Mouse (Mus musculus) hindbrain, embryonic 15.5 days (tissue): Measurements from ENCODE around the gene Lamb3. TPM values are rescaled to one million over a fixed set of nuclear protein-coding genes. Genes with fewer than 3 reads are reported as not detected.
"Not testable (repeated sequence)": the region's sequence is repeated elsewhere in the genome, so short reads cannot be mapped to it uniquely, and the experiment has no call there.

ENCODE experiments used
- ATAC-seq: fragments of 200-750 bp; cut with Nextera tagmentation; 2 replicates; pipeline ENCODE4 v1.8.0; 2017; ENCODE audit warnings: low read depth, moderate number of reproducible peaks, moderate TSS enrichment; ENCODE audit not compliant: low FRiP score
- H3K27ac ChIP-seq: fragments of 300-500 bp; sonication (generic); replicated peaks from 2 replicates; pipeline ENCODE4 v1.5.1; 2015; ENCODE audit warnings: mild to moderate bottlenecking, inconsistent platforms
- H3K27me3 ChIP-seq: fragments of 300-500 bp; sonication (generic); 2 replicates; pipeline ENCODE4 v1.6.1; 2015; ENCODE audit warnings: control low read depth, inconsistent platforms
- H3K36me3 ChIP-seq: fragments of 300-500 bp; sonication (generic); 2 replicates; pipeline ENCODE4 v1.6.1; 2015; ENCODE audit warnings: control low read depth, inconsistent platforms
- H3K4me1 ChIP-seq: fragments of 300-500 bp; sonication (generic); replicated peaks from 2 replicates; pipeline ENCODE4 v1.6.1; 2015; ENCODE audit warnings: control low read depth, inconsistent platforms
- H3K4me2 ChIP-seq: fragments of 300-500 bp; sonication (generic); 2 replicates; pipeline ENCODE4 v1.6.1; 2015; ENCODE audit warnings: moderate library complexity, mild to moderate bottlenecking, inconsistent platforms
- H3K4me3 ChIP-seq: fragments of 300-500 bp; sonication (generic); 2 replicates; pipeline ENCODE4 v1.5.1; 2015; ENCODE audit warnings: mild to moderate bottlenecking, inconsistent platforms
- H3K9ac ChIP-seq: fragments of 300-500 bp; sonication (generic); 2 replicates; pipeline ENCODE4 v1.6.1; 2015; ENCODE audit warnings: inconsistent platforms
- H3K9me3 ChIP-seq: fragments of 300-500 bp; sonication (generic); 2 replicates; pipeline ENCODE4 v1.6.1; 2016; ENCODE audit warnings: control low read depth, inconsistent platforms
- WGBS: fragments of 180-500 bp; shearing (Covaris S2); methylation state at CpG from one replicate; pipeline ENCODE4 v1.1.7; 2015; 5-methylcytosine and 5-hydroxymethylcytosine counted together
- polyA plus RNA-seq: library from polyadenylated mRNA; unstranded; fragments of >200 nt; fragmentation: Nextera tagmentation; extraction: Ambion mirVana; gene quantifications from 2 replicates; pipeline ENCODE4 v1.2.1, GENCODE M21; 2015

The Lamb3 gene
- polyA plus RNA-seq, 1 experiment from 2014 or later = 0.54 TPM

GRCm38 (mm10) chr1:193234130-193234645 lies 26.7 kb downstream of the Lamb3 start:
- no peaks in the 10 kb centered on the region for H3K36me3 ChIP-seq
- no peak overlapping the region for H3K4me3 ChIP-seq
- no peaks in the 10 kb centered on the region for H3K9me3 ChIP-seq
- no peak for ATAC-seq
- WGBS = 95% methylated on average over 2 of the region's 2 CpGs
- no peak overlapping the region for H3K27ac ChIP-seq
- no peaks in the 10 kb centered on the region for H3K27me3 ChIP-seq
- no peak overlapping the region for H3K9ac ChIP-seq
- no peak overlapping the region for H3K4me2 ChIP-seq
- no peaks in the 10 kb centered on the region for H3K4me1 ChIP-seq

DNA sequence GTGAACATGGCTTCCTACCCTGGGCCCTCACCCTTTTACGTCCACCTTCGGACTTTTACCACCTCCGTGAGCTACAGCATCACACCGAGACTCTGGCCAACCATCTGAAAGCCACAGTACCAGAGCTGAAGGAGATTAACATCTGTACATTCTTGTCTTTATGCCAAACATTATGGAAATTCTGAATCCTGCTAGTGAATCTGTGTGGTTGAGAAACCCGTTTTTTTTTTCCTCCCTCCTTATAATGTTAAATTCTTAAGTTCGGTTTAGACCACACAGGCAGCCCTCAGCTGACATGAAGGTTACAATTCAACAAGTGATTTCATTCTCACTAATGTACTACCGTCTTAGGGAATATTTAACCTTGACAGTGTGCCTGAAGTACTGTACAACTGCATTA lies 27.4 kb downstream of the Lamb3 start:
- no peaks in the 10 kb centered on the region for H3K27me3 ChIP-seq
- WGBS = 92% methylated on average over 7 of the region's 7 CpGs

GRCm38 (mm10) chr1:193238426-193238825 lies 30.9 kb downstream of the Lamb3 start:
- Histone ChIP-seq H3K27ac (no peak overlapping the region), H3K4me1 (no peaks in the 10 kb centered on the region), H3K9ac (no peak overlapping the region), H3K36me3 (no peaks in the 10 kb centered on the region), H3K4me3 (no peak overlapping the region), H3K4me2 (no peak overlapping the region), H3K9me3 (no peaks in the 10 kb centered on the region), H3K27me3 (no peaks in the 10 kb centered on the region)
- no peak for ATAC-seq
- WGBS = 34% methylated on average over 4 of the region's 4 CpGs

More for the DNA sequence above, 27.4 kb downstream of the Lamb3 start:
- no peak overlapping the region for H3K4me3 ChIP-seq
- H3K27ac ChIP-seq = no peak overlapping the region
- H3K9me3 ChIP-seq = no peaks in the 10 kb centered on the region
- no peak overlapping the region for H3K4me2 ChIP-seq
- ATAC-seq = no peak
- no peak overlapping the region for H3K9ac ChIP-seq
- H3K36me3 ChIP-seq = no peaks in the 10 kb centered on the region
- no peaks in the 10 kb centered on the region for H3K4me1 ChIP-seq

- Histone ChIP-seq H3K4me1 (no peaks in the 10 kb centered on the region), H3K9me3 (no peaks in the 10 kb centered on the region), H3K4me2 (no peak overlapping the region), H3K36me3 (no peaks in the 10 kb centered on the region), H3K9ac (no peak overlapping the region), H3K27ac (no peak overlapping the region), H3K4me3 (no peak overlapping the region), H3K27me3 (no peaks in the 10 kb centered on the region)
- ATAC-seq = no peak
- WGBS = 93% methylated on average over 4 of the region's 4 CpGs
Measured at GRCm38 (mm10) chr1:193241436-193241835, 33.9 kb downstream of the Lamb3 start.

DNA sequence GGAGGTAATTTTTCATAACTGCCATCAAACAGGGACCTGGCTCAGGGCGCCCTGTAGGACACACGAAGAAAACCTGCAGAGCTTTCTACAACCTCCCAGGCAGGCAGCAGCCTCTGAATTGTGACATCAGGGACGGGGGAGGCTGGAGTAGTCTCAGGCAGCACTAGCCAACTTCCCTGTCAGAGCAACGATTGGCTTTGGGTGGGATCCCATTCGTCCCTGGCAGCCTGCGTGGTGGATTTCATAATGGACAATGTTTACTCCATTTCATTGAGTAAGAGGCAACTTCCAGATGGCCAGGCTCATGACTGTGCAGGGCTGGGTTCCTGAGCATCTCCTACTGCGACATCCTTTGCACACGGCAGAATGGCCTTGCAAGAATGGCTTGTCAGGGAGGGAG lies 34.7 kb downstream of the Lamb3 start:
- no peak overlapping the region for H3K27ac ChIP-seq
- no peaks in the 10 kb centered on the region for H3K27me3 ChIP-seq
- ATAC-seq = no peak
- no peaks in the 10 kb centered on the region for H3K36me3 ChIP-seq
- H3K4me3 ChIP-seq = no peak overlapping the region
- no peak overlapping the region for H3K4me2 ChIP-seq
- 75% methylated on average over 8 of the region's 8 CpGs for WGBS
- H3K9me3 ChIP-seq = no peaks in the 10 kb centered on the region
- no peak overlapping the region for H3K9ac ChIP-seq
- no peaks in the 10 kb centered on the region for H3K4me1 ChIP-seq

DNA sequence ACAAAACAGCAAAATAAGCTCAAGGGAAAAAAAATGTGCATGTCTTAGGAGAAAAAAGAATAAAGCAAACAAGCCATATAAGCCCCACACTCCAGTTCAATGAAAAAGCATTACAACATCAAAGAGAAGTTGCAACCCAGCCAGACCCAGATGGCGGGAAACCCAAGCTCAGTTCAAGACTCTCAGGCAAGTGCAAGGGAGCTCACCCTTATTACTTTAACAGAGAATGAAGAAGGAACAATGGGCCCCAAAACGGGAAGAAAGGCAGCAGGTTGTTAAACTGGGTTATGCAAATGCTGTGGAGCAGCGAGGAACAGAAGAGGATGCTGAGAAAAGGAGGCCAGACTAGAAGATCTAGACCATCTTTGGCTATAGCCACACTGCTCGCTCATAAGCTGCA lies 35.4 kb downstream of the Lamb3 start:
- 53% methylated on average over 4 of the region's 4 CpGs for WGBS
- H3K9ac ChIP-seq = no peak overlapping the region
- no peak overlapping the region for H3K4me3 ChIP-seq
- no peak overlapping the region for H3K4me2 ChIP-seq
- no peaks in the 10 kb centered on the region for H3K36me3 ChIP-seq
- H3K4me1 ChIP-seq = no peaks in the 10 kb centered on the region
- no peak for ATAC-seq
- H3K27me3 ChIP-seq = no peaks in the 10 kb centered on the region
- H3K27ac ChIP-seq = no peak overlapping the region
- no peaks in the 10 kb centered on the region for H3K9me3 ChIP-seq

GRCm38 (mm10) chr1:193243571-193244193 lies 36.2 kb downstream of the Lamb3 start:
- Histone ChIP-seq H3K27me3 (no peaks in the 10 kb centered on the region), H3K9ac (no peak overlapping the region), H3K4me2 (no peak overlapping the region), H3K4me3 (no peak overlapping the region), H3K9me3 (no peaks in the 10 kb centered on the region), H3K4me1 (no peaks in the 10 kb centered on the region), H3K36me3 (no peaks in the 10 kb centered on the region), H3K27ac (no peak overlapping the region)
- no peak for ATAC-seq
- WGBS = 47% methylated on average over 10 of the region's 10 CpGs

DNA sequence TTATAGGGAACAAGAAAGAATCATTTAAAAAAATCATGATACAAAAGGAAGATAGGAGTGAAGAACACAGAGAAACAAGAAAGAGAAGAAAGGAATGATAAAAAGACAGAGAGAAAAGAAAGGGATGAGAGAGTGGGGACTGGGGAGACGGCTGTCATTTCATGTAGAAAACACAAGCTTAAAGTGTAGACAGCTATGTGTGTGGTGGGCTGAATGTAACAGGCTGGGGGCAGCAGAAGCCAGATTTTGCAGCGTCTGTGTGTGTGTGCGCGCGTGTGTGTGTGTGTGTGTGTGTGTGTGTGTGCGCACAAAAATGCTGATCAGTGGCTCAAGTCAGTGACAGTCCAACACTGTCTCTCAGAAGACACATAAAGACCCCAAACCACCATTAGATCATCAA lies 36.7 kb downstream of the Lamb3 start:
- no peak overlapping the region for H3K4me2 ChIP-seq
- H3K36me3 ChIP-seq = no peaks in the 10 kb centered on the region
- H3K9ac ChIP-seq = no peak overlapping the region
- H3K4me3 ChIP-seq = no peak overlapping the region
- H3K9me3 ChIP-seq = no peaks in the 10 kb centered on the region
- no peak for ATAC-seq
- no peak overlapping the region for H3K27ac ChIP-seq
- 76% methylated on average over 6 of the region's 6 CpGs for WGBS
- no peaks in the 10 kb centered on the region for H3K27me3 ChIP-seq
- no peaks in the 10 kb centered on the region for H3K4me1 ChIP-seq

GRCm38 (mm10) chr1:193250026-193250425 lies 42.5 kb downstream of the Lamb3 start:
- Histone ChIP-seq H3K4me1 (no peaks in the 10 kb centered on the region), H3K27ac (no peak overlapping the region), H3K4me3 (no peak overlapping the region), H3K27me3 (no peaks in the 10 kb centered on the region), H3K9ac (no peak overlapping the region), H3K4me2 (no peak overlapping the region), H3K36me3 (no peaks in the 10 kb centered on the region), H3K9me3 (no peaks in the 10 kb centered on the region)
- WGBS = 86% methylated on average over 2 of the region's 2 CpGs
- ATAC-seq = no peak

- no peak overlapping the region for H3K4me2 ChIP-seq
- no peaks in the 10 kb centered on the region for H3K9me3 ChIP-seq
- peaks cover 5% of the 10 kb centered on the region; the same call in 1 of the 2 replicates for H3K4me1 ChIP-seq
- H3K4me3 ChIP-seq = no peak overlapping the region
- H3K36me3 ChIP-seq = no peaks in the 10 kb centered on the region
- WGBS = 86% methylated on average over 7 of the region's 7 CpGs
- H3K9ac ChIP-seq = no peak overlapping the region
- no peaks in the 10 kb centered on the region for H3K27me3 ChIP-seq
- no peak for ATAC-seq
- H3K27ac ChIP-seq = no peak overlapping the region
Measured at GRCm38 (mm10) chr1:193251386-193251785, 43.9 kb downstream of the Lamb3 start.

GRCm38 (mm10) chr1:193252616-193253015 lies 45.1 kb downstream of the Lamb3 start:
- H3K4me3 ChIP-seq = no peak overlapping the region
- no peaks in the 10 kb centered on the region for H3K36me3 ChIP-seq
- no peak for ATAC-seq
- H3K4me1 ChIP-seq = peaks cover 5% of the 10 kb centered on the region; the same call in 1 of the 2 replicates
- no peaks in the 10 kb centered on the region for H3K9me3 ChIP-seq
- no peaks in the 10 kb centered on the region for H3K27me3 ChIP-seq
- H3K9ac ChIP-seq = no peak overlapping the region
- no peak overlapping the region for H3K27ac ChIP-seq
- H3K4me2 ChIP-seq = no peak overlapping the region
- WGBS = 44% methylated on average over 5 of the region's 5 CpGs

DNA sequence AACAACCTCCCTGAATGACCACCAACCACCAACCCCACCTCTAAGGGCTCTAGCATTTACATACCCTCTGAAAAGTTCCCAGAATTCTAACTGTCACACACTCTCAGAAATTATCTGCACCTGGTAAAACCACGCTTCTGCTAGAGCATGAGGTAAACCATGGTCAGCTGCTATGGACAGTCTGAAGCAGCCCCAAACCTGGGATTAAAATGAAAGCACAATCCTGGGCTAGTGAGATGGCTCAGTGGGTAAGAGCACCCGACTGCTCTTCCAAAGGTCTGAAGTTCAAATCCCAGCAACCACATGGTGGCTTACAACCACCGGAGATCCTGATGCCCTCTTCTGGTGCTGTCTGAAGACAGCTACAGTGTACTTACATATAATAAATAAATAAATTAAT lies 46.4 kb downstream of the Lamb3 start:
- H3K27ac ChIP-seq, H3K9ac ChIP-seq, H3K9me3 ChIP-seq, H3K27me3 ChIP-seq, H3K4me1 ChIP-seq, ATAC-seq, H3K36me3 ChIP-seq, H3K4me2 ChIP-seq, H3K4me3 ChIP-seq: not testable (repeated sequence)
- 74% methylated on average over 3 of the region's 3 CpGs for WGBS

DNA sequence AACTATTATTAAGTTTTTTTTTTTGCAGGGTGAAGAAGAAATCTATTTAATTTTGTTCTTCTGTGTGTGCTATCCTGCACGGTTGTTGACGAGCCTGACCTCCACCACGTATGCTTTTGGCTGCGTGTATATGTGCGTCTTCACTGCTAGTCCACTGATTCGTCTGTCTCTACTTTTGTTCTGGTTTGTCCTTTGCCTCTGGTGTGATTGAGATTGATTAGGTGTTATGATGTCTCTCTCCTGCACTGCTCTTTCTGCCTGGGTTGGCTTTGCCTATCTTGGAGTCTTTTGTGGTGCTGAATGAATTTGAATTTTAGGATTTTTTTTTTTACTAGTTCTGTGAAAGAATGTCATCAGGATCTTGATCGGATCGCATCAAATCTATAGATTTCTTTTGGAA lies 47.5 kb downstream of the Lamb3 start:
- Histone ChIP-seq H3K27ac (no peak overlapping the region), H3K4me3 (no peak overlapping the region), H3K27me3 (no peaks in the 10 kb centered on the region), H3K4me2 (no peak overlapping the region), H3K9me3 (no peaks in the 10 kb centered on the region), H3K36me3 (no peaks in the 10 kb centered on the region), H3K9ac (no peak overlapping the region), H3K4me1 (peaks cover 5% of the 10 kb centered on the region; the same call in 1 of the 2 replicates)
- no peak for ATAC-seq
- 66% methylated on average over 8 of the region's 8 CpGs for WGBS
